Mouse (Mus musculus): ENCODE measurements around the gene Dcbld2.
"Not testable (repeated sequence)": the region's sequence is repeated elsewhere in the genome, so short reads cannot be mapped to it uniquely, and the experiment has no call there.

Gene Dcbld2

DNA sequence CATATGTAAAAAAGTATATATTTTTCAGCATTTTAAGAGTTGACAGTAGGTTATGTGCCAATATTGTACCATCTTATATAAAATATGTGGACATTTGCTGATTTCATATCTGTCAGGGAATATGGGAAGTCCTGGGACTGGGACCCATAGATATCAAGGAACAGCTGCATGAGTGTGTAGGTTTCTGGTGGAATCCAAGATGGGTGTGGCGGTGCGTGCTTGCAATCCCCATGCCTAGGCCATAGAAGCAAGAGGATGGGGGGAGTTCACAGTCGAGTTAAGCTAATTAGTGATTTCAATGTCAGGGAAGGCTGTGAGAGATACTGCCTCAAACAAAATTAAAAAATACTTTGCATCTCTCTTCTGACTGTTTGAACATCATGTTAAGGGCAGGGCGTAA lies 40.8 kb downstream of the Dcbld2 start:
- no peak for DNase-seq (ENCODE audit: extremely low read depth, low read depth, low spot score)

DNA sequence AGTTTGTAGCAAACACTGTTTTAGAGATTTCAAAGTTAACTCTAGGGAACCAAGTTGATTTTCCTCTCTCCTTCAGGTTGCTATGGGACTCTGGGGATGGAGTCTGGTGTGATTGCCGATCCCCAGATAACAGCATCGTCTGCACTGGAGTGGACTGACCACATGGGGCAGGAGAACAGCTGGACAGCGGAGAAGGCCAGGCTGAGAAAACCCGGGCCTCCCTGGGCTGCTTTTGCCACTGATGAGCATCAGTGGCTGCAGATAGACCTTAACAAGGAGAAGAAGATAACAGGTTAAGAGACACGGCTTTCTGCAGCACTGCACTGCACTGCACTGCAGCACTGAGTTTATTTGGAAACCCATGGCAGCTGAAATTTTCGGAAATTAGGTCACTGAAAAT lies 42.4 kb downstream of the Dcbld2 start:
- DNase-seq (ENCODE audit: extremely low read depth, low read depth, low spot score) = no peak

DNA sequence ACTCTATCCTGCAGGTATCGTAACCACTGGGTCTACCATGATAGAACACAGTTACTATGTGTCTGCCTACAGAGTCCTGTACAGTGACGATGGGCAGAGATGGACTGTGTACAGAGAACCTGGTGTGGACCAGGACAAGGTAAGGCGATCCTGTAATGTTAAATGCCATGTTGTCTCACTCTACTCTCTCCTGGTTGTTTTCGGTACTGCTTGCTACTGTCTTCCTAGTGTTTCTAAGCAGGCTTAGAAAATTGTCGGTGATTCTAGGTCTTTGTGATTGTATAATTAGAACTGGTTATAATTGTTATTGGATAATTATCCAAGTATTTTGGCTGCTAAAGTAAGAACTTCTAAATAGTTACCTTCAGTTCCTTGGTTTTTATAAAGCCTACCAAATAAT lies 43.4 kb downstream of the Dcbld2 start:
- no peak for DNase-seq (ENCODE audit: extremely low read depth, low read depth, low spot score)

DNA sequence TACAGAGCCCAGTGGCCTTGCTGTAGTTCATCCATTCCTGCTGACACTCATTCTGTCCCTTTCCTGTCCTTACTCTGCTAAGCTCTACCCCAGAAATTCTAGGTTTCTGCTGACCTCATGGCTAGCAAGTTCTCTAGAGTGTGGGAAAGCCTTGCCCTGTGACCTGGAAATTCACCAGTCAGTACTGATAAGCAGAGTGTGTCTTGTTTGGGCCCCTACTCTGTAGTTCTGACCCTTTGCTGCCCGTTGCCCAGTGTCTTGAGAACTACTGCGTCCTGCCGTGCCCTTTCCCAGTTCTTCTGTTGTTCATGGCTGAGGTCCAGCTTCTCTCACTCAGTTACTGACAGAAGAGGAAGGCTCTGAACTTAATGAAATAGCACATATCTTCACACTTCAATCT lies 44.9 kb downstream of the Dcbld2 start:
- no peak for DNase-seq (ENCODE audit: extremely low read depth, low read depth, low spot score)

DNA sequence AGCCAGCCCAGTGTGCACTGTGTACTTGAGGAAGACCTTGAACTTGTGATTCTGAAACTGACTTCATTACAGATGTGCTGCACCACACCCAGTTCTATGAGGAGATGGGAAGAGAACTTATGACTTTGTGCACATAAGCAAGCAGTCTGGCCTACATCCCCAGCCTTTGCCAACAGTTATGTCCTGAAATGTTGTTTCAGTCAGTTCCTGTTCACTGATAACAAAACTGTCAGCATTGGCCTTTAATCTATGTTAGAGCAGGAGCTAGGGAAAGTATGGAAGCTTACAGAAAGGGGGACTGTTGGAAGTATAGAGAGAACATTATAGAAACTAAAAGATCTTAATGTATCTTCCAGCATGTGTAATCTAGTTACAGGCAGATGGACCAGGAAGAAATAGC lies 45.6 kb downstream of the Dcbld2 start:
- no peak for DNase-seq (ENCODE audit: extremely low read depth, low read depth, low spot score)

DNA sequence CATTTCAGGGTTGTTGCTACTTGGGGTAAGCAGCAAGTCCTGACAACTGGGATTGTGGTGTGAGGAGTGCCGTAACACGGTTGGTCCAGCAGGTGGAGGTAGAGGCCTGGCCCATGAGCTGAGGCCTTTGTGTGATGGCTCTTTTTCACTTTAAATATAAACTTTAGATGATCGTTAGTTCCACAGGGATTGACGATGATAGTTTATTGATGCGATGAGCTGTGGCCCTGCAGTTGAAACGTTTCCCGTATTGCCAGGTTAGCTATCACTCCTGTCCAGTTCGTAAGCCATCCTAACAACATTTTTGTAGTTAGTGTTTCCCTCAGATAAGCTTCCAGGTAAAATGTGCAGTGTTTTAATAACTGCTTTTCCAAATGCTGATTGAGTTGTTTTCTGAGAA lies 46.4 kb downstream of the Dcbld2 start:
- no peak for DNase-seq (ENCODE audit: extremely low read depth, low read depth, low spot score)

DNA sequence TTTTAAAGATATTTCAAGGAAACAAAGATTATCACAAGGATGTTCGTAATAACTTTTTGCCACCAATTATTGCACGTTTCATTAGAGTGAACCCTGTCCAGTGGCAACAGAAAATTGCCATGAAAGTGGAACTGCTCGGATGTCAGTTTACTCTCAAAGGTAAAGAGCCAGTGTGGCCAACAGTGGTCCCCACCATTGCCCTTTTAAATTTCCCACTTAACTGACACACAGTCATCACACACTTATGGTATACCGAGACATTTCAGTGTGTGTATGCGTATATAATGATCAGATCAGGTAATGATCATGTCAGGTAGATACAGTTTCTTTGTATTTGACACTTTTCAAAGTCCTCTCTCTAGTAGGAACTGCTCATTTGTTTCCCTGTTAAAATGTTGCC lies 46.9 kb downstream of the Dcbld2 start:
- DNase-seq (ENCODE audit: extremely low read depth, low read depth, low spot score) = no peak

DNA sequence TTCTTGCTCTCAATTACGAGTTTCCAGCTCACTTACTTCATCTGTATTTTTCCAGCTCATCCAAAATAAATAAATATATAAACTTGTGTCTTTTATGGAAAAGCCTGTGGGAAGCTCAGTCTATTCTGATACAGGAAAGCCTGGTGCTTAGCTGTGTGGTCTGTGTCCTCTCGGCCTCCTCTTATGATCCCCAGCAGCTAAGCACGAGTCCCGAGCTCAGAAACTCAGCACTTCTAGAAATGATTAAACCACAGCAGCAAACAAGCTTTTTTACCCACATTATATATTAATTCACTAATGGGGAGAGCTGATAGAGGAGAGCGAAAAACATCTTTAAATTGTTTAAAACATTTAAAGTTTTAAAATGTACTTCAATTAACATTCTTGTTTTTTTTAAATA lies 48.2 kb downstream of the Dcbld2 start:
- DNase-seq (ENCODE audit: extremely low read depth, low read depth, low spot score) = no peak

DNA sequence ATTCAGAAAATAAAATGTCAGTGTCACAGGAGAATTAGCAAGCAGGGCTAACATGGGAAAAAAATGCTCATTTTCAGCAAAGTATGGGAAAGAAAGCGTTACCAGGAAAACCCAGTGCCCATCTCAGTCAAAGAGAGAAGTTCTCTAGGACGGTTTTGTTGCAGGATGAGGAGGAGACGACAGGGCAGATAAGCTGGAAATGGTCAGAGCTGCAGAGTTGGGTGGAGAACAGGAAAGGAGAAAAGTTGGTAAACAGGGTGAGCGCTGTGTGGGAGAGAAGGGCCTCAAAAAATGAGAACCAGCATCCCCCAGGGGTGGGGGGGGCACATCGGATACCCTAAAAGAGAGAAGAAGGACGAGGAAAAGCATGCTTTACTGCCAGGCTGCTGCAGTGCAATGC lies 48.7 kb downstream of the Dcbld2 start:
- no peak for DNase-seq (ENCODE audit: extremely low read depth, low read depth, low spot score)

DNA sequence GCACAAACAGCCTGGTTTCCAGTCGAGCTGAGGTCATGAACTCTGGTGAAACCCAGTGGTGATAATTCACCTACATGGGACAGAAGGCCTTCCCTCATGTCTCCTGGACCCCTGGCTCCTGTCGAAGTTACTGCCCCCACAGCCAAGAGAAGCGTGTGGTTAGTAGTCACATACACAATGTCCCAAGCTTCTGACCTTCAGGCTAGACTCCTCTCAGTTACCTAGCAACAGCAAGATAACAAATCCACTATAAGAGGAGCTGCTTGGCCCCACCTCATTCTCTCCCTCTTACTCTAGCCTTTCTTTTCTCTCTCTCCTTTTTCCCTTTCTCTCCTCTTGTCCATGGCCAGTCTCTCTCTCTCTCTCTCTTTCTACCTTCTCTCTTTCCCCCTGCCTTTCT lies 51.7 kb downstream of the Dcbld2 start:
- not testable (repeated sequence) for DNase-seq (ENCODE audit: extremely low read depth, low read depth, low spot score)

DNA sequence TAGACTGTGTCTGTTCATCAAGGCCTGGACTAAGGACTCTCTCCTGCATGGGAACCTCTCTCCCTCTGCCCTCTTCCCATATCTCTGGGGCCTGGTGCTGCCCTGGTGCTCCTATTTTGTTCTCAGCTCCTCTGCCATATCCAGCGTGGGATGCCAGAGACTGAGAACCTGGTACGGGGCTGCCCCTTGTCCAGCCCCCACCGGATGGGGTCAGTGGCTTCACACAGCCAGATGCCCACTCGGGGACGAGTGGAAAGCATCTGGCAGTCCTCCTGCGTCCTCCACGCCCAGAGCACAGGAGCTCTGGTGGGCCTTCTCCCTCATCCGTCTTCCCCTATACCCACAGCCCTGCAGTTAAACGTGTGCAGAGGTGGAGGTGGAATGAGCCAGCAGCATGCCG lies 52.1 kb downstream of the Dcbld2 start:
- no peak for DNase-seq (ENCODE audit: extremely low read depth, low read depth, low spot score)

DNA sequence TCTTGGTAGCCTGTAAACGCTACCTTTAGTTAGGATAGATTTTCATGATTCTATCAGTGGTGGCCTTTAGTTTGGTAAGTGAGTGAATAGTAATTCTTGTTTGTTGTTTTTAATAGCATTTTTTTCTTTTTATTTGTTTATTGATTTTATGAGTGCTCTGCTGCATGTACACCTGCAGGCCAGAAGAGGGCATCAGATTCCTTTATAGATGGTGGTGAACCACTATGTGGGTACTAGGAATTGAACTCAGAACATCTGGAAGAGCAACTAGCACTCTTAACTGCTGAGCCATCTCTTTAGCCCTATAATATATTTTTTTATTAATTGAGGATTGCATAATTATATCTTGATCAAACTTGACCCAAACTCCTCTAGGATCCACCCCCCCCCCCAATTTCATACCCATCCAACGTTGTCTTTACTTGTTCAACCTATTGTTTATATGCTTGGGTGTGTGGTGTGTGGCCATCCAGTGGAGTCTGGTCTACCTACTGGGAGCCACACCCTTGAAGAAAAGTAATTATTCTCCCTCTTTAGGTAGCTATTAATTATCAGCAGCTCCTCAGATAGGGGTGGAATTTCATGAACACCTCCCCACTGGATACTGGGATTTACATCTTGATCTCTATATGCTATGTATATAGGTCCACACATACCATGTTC lies 53.7 kb downstream of the Dcbld2 start:
- no peak for DNase-seq (ENCODE audit: extremely low read depth, low read depth, low spot score)

DNA sequence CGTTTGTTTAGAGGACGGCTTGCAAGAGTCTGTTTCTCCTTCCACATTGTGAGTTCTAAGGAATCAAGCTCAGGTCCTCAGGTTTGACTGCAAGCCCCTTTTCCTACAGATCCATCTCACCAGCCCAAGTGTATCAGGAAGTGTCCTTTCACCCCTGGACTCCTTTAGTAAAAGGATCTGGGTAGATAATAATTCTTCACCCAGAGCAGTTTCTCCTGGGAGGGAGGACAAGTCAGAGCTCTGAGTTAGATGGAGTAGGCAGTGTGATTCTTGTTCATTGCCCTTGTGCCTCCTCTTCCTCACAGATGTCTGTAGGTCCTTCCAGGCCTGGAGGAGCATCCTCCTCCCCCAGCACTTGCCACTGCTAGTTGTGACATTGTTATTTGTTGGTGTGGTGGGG lies 54.3 kb downstream of the Dcbld2 start:
- no peak for DNase-seq (ENCODE audit: extremely low read depth, low read depth, low spot score)

DNA sequence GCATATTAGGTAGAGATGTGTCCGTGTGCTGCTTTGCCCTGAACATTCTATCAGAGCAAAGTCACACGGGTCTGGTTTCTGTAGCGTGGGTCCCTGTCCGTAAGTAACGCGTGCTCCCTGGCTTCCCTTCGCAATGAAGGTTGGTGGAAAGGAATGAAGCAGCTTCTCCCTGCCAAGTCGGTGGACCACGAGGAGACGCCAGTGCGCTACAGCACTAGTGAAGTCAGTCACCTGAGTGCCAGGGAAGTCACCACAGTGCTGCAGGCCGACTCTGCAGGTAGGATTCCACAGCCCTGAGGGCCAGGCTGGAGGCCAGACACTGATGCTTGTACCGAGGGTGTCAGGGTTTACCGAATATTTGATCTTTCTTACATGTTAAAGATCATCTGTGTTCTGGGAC lies 55.8 kb downstream of the Dcbld2 start:
- DNase-seq (ENCODE audit: extremely low read depth, low read depth, low spot score) = no peak

DNA sequence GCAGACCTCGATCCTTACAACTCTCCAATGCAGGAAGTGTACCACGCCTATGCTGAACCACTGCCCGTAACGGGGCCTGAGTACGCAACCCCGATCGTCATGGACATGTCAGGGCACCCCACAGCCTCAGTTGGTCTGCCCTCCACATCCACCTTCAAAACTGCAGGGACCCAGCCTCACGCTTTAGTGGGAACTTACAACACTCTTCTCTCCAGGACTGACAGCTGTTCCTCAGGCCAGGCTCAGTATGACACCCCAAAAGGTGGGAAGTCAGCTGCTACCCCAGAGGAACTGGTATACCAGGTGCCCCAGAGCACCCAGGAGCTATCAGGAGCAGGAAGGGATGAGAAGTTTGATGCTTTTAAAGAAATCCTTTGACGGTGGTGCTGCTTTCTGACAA lies 57.2 kb downstream of the Dcbld2 start:
- DNase-seq (ENCODE audit: extremely low read depth, low read depth, low spot score) = no peak

DNA sequence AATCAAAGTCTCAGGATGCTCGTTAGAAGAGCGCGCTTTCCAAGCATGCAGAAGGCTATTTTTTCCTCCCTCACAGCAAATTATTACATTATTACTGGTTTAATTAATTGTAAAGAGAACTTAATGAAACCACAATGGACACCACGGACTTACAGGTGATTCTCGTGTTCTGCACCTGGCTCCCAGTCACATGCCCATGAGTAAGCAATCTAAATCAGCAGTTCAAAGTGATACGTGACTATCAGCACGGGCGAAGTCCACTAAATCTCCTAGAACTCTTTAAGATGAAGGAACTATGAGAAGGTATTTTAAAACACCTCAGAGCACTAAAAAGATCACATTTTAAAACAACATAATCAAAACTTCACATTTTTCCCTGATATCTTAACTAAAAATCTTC lies 61.8 kb downstream of the Dcbld2 start:
- DNase-seq (ENCODE audit: extremely low read depth, low read depth, low spot score) = no peak

DNA sequence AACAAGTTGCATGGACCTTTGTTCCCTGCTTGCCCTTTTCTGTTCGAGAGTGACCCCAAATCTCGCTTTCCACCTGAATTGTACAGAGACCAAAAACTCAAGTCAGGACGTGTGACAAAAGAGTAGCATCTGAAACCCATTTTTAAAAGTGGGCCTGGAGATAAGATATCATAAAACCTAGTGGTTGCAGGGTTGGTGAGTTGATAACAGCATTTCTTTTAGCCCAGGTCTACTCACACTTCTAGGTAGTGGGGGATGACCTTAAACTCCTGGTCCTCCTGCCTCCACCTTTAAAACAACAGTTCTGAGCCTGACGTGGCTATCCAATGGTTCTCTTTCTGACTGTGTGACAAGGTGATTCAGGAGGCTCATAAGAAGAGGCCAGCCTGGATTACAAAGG lies 62.6 kb downstream of the Dcbld2 start:
- DNase-seq (ENCODE audit: extremely low read depth, low read depth, low spot score) = no peak

DNA sequence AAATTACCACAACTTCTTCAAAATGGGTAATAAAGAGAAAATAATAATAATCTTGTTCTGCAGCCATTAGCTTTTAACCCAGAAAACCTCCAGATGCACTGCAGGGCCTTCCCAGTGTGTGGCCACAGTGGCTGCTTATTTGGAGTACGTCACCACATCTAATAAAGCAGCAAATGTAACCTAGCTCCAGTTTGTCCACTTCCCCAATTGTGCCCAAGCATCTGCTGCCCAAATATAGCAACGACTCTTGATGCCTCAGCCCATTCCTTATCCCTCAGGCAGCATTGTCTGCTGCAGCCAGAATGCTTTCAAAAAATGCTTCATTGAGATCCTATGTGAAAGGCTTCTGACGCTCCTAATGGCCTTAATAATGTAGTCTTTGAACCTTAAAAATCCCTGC lies 66.6 kb downstream of the Dcbld2 start:
- DNase-seq (ENCODE audit: extremely low read depth, low read depth, low spot score) = no peak

DNA sequence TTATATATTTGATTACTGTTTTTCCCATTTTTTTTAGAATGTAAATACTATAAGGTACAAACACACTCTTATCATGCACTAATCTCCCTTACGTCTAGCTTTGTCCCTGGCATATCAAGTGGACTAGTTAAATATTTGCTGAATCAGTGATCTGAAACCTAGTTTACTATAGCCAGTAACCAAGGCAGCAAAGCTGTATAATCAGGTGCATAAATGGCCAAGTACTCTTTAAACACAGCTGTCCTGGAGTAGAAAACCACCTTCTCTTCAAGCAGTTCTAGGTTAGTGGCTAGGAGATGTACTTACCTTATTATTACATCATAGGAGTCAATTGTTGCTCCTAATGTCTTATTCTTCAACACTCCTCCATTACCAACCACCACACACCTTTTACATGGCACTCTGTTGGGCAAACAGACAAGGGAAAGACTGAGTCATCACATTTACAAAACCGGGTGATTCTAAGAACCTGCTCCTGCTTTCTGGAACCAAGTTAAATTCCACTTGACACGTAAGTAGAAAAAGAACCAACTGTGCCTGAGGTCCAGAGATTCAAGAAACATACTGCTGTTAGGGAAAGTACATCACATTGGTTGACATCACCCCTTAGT lies 67.4 kb downstream of the Dcbld2 start:
- DNase-seq (ENCODE audit: extremely low read depth, low read depth, low spot score) = no peak

DNA sequence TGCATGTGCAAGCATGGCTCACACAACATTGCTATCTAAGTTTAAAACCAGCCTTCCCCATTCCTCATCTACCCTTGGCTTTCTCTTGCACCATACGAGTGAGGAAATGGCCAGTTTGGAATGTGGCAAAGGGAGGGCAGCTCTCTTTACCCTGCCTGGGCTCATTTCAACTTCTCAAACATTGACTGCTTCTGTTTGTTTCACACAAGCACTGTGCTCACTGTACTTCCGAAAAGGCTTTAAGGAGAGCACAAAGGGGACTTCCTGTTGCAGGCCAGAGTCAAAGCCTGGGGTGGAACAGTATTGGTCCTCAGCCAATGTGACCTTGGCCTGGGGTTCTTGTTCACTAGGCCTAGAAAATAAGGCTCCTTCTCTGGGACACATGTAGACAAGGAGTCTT lies 68.1 kb downstream of the Dcbld2 start:
- no peak for DNase-seq (ENCODE audit: extremely low read depth, low read depth, low spot score)

DNA sequence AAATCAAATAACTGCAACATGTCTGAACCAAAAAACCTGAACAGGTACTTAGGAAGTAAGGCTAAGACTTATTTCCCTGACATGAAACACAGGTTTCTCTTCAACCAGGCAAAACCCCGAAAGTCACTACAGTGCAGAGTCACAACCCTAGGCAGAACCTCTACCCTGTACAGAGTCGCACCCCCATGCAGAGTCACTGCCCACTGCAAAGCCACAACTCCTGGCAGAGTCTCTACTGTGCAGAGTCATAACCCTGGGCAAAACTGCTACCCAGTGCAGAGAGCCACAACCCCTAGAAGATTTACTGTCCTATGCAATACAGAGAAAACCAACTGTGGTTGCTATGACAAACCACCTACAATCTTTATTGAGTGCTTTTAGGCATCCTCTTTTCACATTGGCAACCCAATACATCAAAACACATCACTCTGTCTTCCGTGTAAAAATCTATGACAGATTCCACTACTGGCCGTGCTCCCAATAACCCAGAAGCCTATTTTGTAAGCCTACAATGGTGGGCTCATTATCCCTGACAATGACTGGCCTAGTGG lies 71.7 kb downstream of the Dcbld2 start:
- no peak for DNase-seq (ENCODE audit: extremely low read depth, low read depth, low spot score)

DNA sequence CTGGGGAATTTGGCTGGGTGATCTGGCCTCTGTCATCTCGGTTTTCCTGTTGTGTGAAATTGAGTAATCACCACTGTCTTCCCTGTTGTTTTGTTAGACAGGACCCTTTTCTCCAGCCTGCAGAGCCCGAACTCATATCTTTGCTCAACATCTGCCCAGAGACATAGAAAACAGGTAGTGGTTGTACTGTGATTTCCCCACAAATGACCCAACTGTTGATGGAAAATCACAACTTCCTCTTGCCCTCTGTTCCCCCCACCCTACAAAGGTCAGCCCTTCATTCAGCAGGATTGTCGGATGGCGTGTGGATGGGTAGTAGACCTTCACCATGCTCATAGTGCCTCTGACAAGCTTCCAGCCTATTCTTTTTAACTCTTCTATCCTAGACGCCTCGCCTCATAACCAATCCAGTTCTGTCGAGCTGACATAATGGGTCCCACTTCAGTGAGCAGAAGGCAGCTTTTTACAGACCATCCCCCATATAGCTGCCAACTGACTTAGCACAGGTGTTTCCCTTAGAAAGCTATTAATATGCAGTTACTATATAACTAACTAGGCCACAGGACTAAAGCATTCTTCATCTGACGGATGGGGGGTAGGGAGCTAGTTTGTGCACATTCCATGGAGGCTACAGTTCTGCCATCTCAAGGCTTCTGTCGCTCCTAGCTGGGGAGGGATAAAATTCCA lies 73.1 kb downstream of the Dcbld2 start:
- DNase-seq (ENCODE audit: extremely low read depth, low read depth, low spot score) = no peak
